Mouse (Mus musculus): ENCODE results near the gene Olfr119. TPM values are rescaled to one million over a fixed set of nuclear protein-coding genes. Genes with fewer than 3 reads are reported as not detected.
"Not testable (repeated sequence)": the region's sequence is repeated elsewhere in the genome, so short reads cannot be mapped to it uniquely, and the experiment has no call there.

The Olfr119 gene
- total RNA-seq (2022) = not detected

DNA sequence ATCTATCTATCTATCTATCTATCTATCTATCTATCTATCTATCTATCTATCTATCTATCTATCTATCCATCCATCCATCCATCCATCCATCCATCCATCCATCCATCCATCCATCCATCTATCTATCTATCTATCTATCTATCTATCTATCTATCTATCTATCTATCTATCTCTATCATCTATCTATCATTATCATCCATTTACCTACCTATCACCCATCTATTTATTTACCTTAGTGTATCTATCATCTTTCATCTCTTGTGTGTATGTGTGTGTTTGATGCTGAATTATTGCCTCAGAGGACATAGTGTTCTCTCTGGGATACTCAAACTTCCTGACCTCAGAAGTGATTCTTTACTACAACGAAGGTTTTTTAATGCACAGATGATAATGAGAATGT, at the start of gene Olfr119:
Gene Olfr119, plus strand, starts transcription at position 301 of the 400 bp plus-strand sequence.
- DNase-seq (ENCODE audit: low spot score in 2 of 2) = not testable (repeated sequence)

DNA sequence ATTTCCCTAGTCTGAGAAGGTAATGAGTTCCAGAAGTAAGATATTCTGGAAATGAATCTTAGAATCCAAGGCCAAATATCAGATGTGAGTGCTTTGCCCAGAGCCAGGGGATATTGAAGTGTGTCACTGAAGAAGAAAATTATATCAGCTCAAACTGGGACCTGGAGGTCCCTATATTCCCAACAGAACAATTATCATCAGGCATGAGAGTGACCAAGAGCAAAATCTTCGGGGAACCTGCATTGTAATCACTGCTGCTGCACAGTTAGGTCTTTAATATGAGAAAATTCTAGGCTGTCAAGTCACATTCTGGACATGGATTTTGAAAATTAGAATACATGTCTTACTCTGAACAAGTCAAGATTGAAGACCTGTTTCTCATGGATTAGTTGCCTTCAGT, 32.7 kb upstream of the Olfr119 start, which contains the start of gene Olfr117:
Gene Olfr117, minus strand, starts transcription at position 101 of the 400 bp plus-strand sequence.
- no peak for DNase-seq (ENCODE audit: low spot score in 2 of 2)

DNA sequence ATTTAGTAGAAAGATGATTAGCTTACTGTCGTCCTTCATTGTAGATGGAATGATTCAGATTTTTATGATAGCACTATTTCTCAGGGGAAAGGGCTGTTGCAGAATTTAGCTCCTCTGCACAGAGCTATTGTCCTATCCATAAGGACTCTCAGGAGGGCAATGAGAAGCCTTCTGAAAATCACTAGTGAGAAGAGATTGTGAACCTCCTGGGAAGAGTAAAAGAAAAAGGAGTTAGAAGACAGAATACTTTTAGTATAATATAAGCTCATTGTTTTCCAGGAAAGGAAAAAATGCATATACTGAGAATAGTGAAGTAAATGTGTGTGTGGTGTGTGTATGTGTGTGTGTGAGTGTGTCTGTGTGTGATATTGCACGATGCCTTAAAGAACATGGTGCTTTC, 29.7 kb upstream of the Olfr119 start, which contains the start of gene Olfr118:
Gene Olfr118, plus strand, starts transcription at position 301 of the 400 bp plus-strand sequence.
- no peak for DNase-seq (ENCODE audit: low spot score in 2 of 2)

DNA sequence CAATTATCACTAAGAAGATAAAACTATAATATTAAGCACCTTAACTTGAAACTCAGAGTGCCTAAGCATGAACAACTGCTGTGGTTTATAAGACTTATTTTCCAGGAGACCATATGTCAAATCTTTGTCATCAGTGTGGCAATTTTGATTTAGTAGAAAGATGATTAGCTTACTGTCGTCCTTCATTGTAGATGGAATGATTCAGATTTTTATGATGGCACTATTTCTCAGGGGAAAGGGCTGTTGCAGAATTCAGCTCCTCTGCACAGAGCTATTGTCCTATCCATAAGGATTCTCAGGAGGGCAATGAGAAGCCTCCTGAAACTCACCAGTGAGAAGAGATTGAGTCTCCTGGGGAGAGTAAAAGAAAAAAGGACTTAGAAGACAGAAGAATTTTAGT, 25.1 kb downstream of the Olfr119 start, which contains the start of gene Olfr120:
Gene Olfr120, plus strand, starts transcription at position 301 of the 400 bp plus-strand sequence.
- DNase-seq (ENCODE audit: low spot score in 2 of 2) = no peak

DNA sequence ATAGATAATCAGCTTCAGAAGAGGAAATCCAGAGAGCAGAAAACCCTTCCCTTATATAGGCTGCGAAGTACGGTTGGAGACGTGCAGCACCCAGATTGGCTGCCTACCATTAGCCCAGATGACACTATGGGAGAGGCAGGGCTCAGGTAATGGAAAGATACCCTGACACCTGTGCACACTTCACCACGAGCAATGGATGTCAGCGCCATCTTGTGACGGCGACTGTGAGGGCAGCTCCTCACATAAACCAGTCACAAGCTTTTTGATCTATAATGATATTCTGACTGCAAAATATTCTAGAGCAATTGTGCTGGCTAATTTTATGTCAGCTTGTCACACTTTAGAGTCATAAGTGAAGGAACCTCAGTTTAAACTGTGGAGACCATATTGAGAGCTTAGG, 41.7 kb downstream of the Olfr119 start:
- DNase-seq (ENCODE audit: low spot score in 2 of 2) = no peak

Other genes starting within 250 kb of the Olfr119 start
- not detected for gene Olfr109, start 237.6 kb upstream of the Olfr119 start, total RNA-seq (2022)
- gene H2-M2, start 213.0 kb upstream of the Olfr119 start, total RNA-seq (2022) = not detected
- gene Olfr110, start 204.1 kb upstream of the Olfr119 start, total RNA-seq (2022) = 1 to 10 TPM in 1 of 4 experiments, under 1 TPM in 1, not detected in 2; 0.87 to 1.6 TPM
- 1 to 10 TPM in 2 of 4 experiments, under 1 TPM in 2; 0.36 to 3.8 (median 1.7) TPM for gene Olfr111, start 188.5 kb upstream of the Olfr119 start, total RNA-seq (2022)
- gene Olfr112, start 127.1 kb upstream of the Olfr119 start, total RNA-seq (2022) = not detected
- gene Olfr113, start 118.9 kb upstream of the Olfr119 start, total RNA-seq (2022) = not detected
- not detected for gene Olfr114, start 103.8 kb upstream of the Olfr119 start, total RNA-seq (2022)
- not detected for gene Olfr115, start 69.5 kb upstream of the Olfr119 start, total RNA-seq (2022)
- not detected for gene Olfr116, start 69.4 kb upstream of the Olfr119 start, total RNA-seq (2022)
- gene Olfr117, start 32.8 kb upstream of the Olfr119 start, total RNA-seq (2022) = not detected
- gene Olfr118, start 29.6 kb upstream of the Olfr119 start, total RNA-seq (2022) = not detected
- gene Olfr120, start 25.2 kb downstream of the Olfr119 start, total RNA-seq (2022) = not detected
- gene Olfr121, start 52.3 kb downstream of the Olfr119 start, total RNA-seq (2022) = not detected
- not detected for gene Olfr122, start 72.0 kb downstream of the Olfr119 start, total RNA-seq (2022)
- gene Olfr123, start 97.0 kb downstream of the Olfr119 start, total RNA-seq (2022) = not detected
- not detected for gene Olfr124, start 103.3 kb downstream of the Olfr119 start, total RNA-seq (2022)
- not detected for gene Olfr125, start 136.4 kb downstream of the Olfr119 start, total RNA-seq (2022)
- not detected for gene Olfr126, start 150.9 kb downstream of the Olfr119 start, total RNA-seq (2022)
- not detected for gene Olfr127, start 203.9 kb downstream of the Olfr119 start, total RNA-seq (2022)
- gene Olfr128, start 224.0 kb downstream of the Olfr119 start, total RNA-seq (2022) = not detected